Mouse (Mus musculus) kidney, adult 2 months (tissue): ENCODE data around the gene Rprml.

ENCODE experiments used
- CTCF ChIP-seq: fragments of 200-500 bp; conservative IDR thresholded peaks from 2 replicates; pipeline ENCODE4 v1.5.1; 2011; ENCODE audit warnings: low read depth, mild to moderate bottlenecking, control low read depth, low read length, moderate library complexity, mixed read lengths; ENCODE audit not compliant: insufficient read depth, insufficient read length
- POLR2A ChIP-seq: fragments of 200-500 bp; IDR thresholded peaks from one replicate; pipeline ENCODE4 v1.6.1; 2011; ENCODE audit warnings: low read depth, low read length, control low read depth

DNA sequence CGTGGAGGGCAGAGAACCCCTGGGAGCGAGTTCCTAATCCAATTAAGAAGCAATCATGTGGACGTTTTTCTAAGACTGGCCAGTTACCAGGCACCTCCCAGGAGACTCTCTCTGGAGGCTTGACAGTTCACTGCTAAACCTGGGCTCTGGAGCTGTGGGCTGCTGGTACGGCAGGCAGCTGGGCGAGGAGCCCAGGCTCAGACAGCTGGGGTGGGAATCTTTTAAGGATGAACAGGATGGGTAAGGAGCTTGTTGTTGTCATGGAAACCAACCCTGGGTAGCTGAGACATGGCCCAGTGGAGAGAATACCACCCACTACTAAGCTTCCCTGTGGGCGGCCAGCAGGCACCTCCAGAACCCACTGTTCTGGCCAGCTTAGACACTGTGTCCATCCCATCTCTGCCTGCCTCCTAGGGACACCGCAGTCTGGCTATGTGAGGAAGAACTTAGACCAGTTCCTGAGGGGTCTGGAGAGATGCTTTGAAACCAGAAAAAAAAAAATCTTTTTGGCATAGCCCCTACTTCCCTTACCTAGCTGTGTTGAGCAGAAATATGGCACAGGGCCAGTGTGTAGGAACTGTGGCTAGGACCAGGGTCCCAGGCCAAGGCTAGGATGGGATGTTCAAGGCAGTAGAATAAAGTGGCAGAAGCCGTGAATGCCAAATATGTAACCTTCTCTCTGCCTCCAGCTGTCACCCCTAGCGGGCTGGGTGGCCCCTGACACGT is 17.0 kb downstream of the Rprml start:
- no peak for TF ChIP-seq CTCF
- no peak for TF ChIP-seq POLR2A
